Mouse (Mus musculus): ENCODE data around the gene Dennd1b.

DNA sequence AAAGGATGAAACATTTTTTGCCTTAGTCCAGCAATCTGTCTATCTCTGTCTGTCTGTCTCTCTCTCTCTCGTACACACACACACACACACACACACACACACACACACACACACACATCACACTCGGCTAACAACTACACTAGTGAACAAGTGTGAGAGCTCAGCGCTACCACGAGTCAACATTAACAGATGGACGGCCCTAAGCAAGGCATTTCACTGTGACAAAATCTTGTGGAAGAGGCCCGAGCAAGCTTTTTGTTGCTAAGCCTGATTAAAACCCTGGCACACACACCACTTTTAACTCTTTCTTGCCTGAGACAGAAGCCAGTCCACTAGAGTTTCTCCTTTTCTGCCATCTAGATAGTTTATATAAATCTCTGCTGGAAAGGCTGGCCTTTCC lies 190.3 kb downstream of the Dennd1b start:
- no peak for TF ChIP-seq ZC3H11A (IDR thresholded peaks at IDR 0.05; ENCODE audit: borderline replicate concordance, low read depth, low read length)
- no peak for TF ChIP-seq ZNF384 (IDR thresholded peaks at IDR 0.05; ENCODE audit: low read depth, low read length)
- no peak for TF ChIP-seq CHD2 (IDR thresholded peaks at IDR 0.05; ENCODE audit: low read depth, low read length)
- TF ChIP-seq HCFC1 (IDR thresholded peaks at IDR 0.05; ENCODE audit: borderline replicate concordance, insufficient read depth, low read length): no peak
- no peak for TF ChIP-seq MAFK (IDR thresholded peaks at IDR 0.05; ENCODE audit: insufficient read depth, low read depth, low read length)

All from ES-E14 (cell line).